Mouse (Mus musculus): Measurements from ENCODE around the gene Txndc16. TPM values are rescaled to one million over a fixed set of nuclear protein-coding genes. Genes with fewer than 3 reads are reported as not detected.
A peak's percentile ranks its signal among the peaks of the same experiment; 100 is the strongest.

Gene Txndc16
- total RNA-seq, 2 experiments from 2014 or later = 9.9 to 13.5 TPM

DNA sequence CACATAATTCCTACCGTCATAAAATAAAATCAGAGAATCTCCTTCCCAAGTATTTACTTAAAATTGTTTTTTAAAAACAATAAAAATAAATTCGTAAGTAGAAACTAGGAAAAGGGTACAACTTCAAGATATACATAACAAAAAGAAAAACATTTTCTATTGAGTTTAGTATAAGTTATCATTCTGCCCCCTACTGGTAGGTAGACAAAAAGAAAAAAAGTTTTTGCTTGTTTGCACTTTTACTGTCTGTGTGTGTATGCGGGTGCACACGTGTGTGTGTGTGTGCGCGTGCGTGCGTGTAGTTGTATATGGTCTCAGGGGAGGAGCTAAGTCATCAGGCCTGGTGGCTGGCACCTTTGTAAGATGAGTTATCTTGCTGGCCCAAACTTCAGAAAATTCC is 52.8 kb downstream of the Txndc16 start:
- DNase-seq = no peak
- intact Hi-C loops (cut with DNase I) = no loop called here

DNA sequence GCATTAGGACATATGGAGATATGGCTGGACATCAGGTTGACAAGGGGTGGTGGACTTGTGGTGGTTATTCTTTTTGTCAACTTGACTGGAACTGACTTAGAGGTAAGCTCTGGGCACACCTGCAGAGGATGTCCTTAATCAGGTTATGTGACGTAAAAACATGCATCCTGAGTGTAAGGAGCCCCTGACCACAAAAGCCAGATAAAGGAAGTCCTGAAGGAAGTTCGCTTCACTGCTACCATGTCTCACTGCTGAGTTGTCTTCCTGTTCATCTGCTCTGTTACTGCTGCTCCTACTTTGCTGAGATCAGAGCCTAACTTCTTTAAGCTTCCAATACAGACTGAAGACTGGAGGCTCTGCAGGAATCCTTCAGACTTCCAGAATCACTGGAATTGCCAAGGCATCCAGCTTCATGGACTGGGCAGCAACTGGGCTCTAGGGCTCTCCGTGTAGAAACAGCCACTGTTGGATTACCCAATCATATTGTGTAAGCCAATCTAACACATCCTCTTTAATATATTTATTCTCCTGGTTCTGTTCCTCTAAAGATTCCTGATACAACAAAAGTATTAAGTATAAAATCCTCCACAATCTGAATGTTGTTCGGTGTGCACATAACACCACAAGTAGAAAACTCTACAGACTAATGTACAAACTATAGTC is 64.5 kb downstream of the Txndc16 start:
- no peak for DNase-seq
- intact Hi-C loops (cut with DNase I) = no loop called here

DNA sequence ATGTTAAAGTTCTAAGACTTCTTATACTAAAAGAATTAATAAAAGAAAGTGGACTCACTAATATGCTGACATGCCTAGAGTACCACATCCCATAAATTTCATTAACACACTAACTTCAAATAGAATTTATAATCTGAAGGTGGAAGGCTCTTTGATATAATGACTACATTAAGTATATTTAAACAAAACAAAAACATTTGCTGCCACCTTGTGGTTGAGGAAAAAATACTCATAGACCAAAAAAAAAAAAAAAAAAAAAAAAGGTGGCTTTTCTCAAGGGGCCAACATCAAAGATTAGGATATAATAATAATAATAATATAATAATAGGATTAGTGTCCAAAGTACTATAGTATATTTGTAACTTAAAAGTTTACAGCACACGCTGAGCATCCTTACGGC is 66.9 kb downstream of the Txndc16 start:
- intact Hi-C loops (cut with DNase I) = no loop called here
- no peak for DNase-seq

DNA sequence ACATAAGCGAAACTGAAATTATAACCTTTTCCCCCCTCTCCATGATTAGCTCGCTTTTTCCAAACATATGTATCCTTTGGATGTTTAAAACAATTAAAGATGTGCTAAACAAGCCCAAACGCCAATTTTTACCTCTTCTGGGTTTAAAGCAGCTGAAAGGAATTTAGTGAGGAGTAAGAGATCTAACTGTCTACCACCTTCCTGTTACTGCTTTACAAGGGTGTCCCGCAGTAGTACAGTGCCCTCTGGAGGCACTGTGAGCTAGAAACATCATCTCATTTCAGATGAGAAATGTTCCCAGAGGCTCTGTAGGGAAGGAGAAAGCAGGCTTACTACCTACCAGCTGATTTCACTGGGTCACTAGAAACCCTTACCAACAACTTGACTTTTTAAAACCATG is 77.6 kb downstream of the Txndc16 start:
- DNase-seq = peak; percentile 23 to 25
- intact Hi-C loops (cut with DNase I) = loop anchor here (1.0 kb wide), 1 partner anchor 161 kb away; no protein-coding TSS in a partner anchor

DNA sequence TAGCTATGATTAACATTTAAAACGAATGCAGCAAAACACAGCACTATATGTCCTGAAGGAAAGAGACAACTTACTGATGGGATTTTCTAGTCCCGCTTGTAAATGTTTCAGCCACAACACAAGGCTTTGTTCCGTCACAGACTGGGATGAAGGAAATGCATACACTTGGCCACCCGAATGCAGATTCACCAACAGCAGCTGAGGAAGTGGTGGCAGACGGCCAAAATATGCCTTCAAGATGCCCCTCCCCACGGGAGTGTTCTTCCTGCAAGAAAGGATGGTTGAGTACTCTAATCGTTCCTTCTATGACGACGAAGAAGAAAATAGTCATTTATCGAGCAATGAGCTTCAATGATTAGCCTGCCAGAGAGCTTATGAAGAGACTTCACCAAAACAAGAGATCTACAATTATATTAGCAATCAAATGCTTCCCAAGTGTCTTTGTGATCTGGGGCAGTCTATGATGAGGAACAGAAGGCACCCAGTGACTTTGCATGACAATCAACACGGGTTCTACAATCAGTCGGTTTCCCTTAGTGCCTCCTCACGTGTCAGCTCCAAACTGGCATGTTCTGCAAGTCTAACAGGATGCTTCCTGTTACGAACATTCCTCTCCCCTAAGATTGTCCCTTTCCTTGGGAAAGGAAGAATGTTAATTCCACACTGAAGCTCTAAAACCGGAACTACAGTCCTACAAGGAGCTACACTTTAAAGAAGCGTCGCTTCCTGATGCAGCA is 79.6 kb downstream of the Txndc16 start:
- no peak for DNase-seq
- intact Hi-C loops (cut with DNase I) = no loop called here

DNA sequence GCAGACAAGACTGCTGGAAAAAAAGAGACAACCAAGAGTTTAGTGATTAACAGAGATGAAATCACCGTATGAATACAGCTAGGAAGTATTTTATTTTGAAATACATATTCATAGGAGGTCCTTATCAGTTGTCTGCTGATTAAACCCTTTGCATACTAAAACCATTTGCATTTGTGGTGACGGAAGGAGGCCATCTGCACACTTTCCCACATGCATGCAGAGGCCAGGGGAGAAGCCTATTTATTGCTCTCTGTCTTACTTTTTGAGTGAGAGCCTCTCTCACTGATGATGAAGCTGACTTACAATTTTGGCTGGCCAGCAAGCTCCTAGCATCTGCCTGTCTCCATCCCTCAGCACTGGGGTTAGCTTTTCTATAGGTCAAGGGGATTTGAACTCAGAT is 84.2 kb downstream of the Txndc16 start:
- DNase-seq = no peak
- intact Hi-C loops (cut with DNase I) = no loop called here

DNA sequence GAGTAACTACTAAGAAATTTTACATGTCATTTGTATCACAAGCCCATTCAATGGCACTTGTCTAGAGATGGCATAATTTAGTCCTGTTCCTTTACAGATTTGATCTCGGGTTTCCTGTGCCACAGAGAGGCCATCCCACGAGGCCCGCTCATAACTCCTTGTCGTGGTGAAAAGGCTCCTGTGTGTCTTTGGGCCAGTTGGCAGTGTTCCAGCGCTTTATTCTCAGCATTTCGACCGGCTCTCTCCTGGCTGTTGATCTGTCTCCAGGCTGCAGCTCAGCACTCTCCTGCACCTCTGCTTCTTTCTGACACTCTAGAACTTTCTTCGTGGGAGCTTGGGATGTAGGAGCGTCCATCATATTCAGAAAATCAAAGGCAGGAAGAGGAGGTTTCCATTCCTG is 84.6 kb downstream of the Txndc16 start:
- intact Hi-C loops (cut with DNase I) = no loop called here
- no peak for DNase-seq

DNA sequence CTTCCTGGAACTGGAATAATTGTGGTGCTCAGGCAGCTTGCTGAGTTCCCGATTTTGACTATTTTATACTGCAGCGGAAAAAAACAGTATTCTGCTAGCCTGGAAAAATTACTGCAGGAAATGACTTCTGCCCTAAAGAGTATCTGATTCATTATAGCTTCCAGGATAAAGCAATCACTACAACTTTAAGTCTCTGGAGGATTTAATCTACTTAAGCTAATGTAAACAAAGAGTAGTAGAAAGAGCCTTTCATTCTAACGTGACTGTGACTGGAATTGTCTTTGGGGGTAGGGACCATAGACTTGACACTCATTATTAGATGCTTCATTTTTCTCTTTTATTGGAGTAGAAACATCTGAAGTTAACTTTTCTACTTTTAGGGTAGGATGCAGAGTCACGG is 101.8 kb downstream of the Txndc16 start:
- intact Hi-C loops (cut with DNase I) = no loop called here
- no peak for DNase-seq

DNA sequence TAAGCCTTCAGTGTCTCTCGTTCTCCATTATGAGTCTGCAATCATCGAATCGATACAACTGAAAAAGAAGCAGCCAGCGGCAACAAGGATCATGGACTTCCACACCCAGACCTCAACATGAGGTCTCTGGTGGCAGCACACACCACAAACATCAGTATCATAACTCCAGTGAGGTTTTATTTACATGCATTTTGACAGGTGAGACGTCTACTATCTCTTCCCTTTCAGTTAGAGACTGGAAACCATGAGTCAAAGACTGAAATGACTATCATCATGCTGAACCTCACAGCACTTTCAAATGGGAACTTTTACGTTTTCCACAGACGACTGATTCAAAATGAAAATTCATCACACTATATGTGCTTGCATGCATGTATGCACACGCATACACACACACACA is 117.9 kb downstream of the Txndc16 start:
- intact Hi-C loops (cut with DNase I) = no loop called here
- no peak for DNase-seq

DNA sequence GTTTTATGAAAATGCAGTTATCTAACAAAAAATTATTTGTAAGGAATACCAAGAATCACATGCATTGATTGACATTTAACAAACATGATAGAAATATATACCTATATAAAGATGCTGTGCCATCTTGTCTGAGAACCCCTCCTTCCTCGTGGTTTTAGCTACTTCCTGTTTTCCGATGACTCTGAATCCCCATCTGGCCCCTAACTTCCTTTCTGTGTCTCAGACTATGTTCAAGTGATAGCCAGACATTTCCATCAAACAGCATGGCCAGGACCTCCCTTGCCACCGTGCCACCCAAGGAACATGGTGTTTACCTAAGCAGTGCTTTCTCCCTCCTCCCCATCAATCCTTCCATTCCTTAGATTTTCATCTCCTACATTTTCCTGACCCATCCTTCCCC is 127.8 kb downstream of the Txndc16 start:
- DNase-seq = no peak
- intact Hi-C loops (cut with DNase I) = no loop called here

DNA sequence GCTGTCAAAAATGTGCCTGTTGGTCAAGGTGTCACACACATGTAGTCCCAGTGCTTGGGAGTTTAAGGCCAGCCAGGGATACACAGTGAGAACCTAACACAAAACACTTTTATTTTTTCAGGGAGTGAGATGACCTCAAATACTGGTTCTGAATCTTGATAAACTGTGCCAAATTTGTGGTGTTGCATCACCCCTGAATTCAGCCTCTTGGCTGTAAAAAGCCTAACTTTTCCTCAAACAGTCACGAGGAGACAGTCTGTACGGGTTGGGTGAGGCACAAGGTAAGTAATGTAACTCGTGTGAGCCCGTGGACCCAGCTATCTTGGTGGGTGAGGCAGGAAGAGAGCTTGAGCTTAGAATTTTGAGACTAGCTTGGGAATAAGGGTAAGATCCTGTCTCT is 130.1 kb downstream of the Txndc16 start:
- intact Hi-C loops (cut with DNase I) = no loop called here
- no peak for DNase-seq

DNA sequence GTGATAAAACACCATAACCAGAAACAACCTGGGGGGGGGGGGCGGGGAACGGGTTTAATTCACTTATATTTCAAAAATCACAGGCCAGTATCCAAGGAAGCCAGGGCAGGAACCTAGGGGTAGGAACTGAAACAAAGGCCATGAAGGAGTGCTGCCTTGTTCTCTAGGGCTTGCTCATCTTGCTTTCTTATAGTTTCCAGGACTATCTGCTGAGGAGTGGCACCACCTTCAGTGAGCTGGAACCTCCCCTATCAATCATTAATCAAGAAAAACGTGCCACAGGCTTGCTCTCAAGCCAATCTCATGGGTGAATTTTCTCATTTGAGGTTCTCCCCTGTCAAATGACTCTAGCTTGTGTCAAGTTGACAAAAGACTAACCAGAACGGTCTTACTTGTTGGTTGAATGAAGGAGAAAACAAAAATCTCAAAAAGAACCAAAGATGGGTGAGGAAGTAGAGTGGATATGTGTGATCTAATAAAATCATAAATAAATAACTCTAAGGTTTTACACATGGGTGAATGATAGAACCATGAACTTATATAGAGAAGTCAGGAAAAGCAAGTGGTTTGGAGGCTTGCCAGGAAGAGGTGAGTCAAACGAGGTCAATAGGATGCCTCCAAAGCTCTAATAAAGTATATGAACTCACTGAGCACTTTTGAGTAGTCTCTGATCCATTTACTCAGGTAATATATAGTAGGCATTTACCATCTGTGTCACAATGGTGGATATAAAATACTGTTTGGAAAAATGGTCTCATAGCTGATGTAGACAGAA is 134.3 kb downstream of the Txndc16 start:
- no peak for DNase-seq

DNA sequence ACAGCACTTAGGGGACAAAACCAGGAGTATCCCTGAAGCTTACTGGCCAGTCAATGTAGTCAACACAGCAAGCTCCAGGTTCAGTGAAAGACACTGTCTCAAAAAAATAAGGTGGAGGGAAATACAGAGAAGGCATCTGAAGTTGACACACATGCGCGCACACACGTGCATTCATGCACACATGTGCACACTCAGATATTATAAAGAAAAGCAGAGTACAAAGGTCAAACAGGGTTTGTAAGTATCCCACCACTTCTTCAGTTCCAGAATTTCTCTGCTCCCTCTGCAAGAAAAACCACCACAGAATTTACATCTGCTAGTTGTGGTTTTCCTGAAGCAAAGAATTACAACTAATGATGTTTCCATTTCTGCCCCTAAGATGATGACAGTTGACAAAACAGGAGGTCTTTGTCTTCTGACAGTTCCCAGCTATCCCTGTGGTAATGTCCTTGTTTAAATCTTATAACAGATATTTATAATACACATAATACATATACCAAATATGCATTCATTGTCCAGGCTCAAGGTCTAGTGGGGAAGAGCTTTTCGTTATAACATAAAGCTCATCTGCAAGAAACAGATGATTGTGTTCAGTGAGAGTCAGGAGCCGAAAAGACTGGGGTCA is 135.4 kb downstream of the Txndc16 start:
- DNase-seq = no peak
- intact Hi-C loops (cut with DNase I) = no loop called here

More for the DNA sequence above, 134.3 kb downstream of the Txndc16 start:
- intact Hi-C loops (cut with DNase I) = no loop called here

DNA sequence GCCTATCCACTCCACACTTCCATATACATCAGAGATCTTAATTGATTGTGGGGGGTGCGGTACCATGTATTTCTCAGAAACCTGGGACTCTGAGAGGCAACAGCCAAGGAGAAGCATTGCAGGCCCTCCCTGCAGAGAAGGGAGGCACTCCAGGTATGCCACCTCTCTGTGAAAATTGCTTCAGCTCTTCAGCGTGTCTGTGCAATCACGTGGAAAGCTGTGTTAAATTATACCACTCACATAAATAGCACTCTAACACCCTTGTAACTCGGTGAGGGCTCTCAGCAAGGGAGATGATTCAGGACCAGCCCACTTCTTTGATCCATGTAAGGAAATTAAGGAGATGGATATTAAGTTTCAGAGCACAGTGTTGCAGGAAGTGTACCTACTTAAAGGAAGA is 136.6 kb downstream of the Txndc16 start:
- no peak for DNase-seq
- intact Hi-C loops (cut with DNase I) = no loop called here

Other genes starting within 250 kb of the Txndc16 start
- gene Ptger2, start 232.1 kb downstream of the Txndc16 start, total RNA-seq (2021) = under 1 TPM; 0.22 TPM
- gene Gpr137c, start 611 bp downstream of the Txndc16 start, total RNA-seq (2021) = 1 to 10 TPM; 4.9 to 5.7 TPM
- gene Ero1l, start 98.4 kb upstream of the Txndc16 start, total RNA-seq (2021) = 10 to 100 TPM; 20.9 to 21.8 TPM
- gene Psmc6, start 109.5 kb upstream of the Txndc16 start, total RNA-seq (2021) = 100 to 1,000 TPM in 1 of 2 experiments, 10 to 100 TPM in 1; 93.4 to 113 TPM
- gene Styx, start 130.8 kb upstream of the Txndc16 start, total RNA-seq (2021) = 10 to 100 TPM; 29.0 to 33.2 TPM
- 10 to 100 TPM; 10.7 to 13.6 TPM for gene Gnpnat1, start 184.6 kb upstream of the Txndc16 start, total RNA-seq (2021)